Mouse (Mus musculus): ENCODE measurements around the gene Ces3b. TPM values are rescaled to one million over a fixed set of nuclear protein-coding genes. Genes with fewer than 3 reads are reported as not detected.
"Not testable (repeated sequence)": the region's sequence is repeated elsewhere in the genome, so short reads cannot be mapped to it uniquely, and the experiment has no call there.

Ces3b gene
- polyA plus RNA-seq (2014; fragmentation: Nextera tagmentation; extraction: Ambion mirVana), result not detected in 2 replicates

DNA sequence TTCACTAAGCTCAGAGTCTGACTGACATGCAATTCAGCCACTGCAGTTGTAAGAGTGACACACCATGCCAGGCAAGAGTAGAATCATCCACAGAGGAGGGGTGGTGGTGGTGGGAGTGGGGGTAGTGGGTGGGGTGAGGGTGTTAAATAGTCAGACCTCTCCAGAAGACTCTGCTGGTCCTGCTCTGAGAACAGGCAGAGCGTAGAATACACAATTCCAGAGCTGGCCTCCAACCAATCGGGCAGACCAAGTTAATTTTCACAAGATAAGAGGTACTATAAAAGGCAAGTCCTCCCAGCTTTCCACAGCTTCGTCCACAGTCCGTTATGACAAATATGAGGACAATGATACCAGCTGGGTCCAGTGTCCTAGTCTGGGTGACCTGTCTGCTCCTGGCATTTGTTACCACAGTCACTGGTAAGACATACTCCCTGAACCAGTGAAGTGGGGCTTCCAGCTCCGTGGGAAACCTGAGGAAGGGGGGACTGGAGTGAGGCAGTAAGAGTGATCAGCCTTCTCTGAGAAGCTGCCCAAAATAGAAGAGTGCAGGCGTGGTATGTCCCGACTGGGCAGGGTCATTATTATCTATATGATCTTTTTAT lies at the start of gene Ces3b:
Gene Ces3b, plus strand, starts transcription at position 305 of the 602 bp plus-strand sequence.
- no peak within 1 kb of the TSS for H3K27ac ChIP-seq (replicated peaks; ENCODE audit: low read depth, low read length)
- H3K9ac ChIP-seq (ENCODE audit: low read depth, low read length), result no peak within 1 kb of the TSS
- 75% methylated on average over 7 of the region's 7 CpGs for WGBS
- no peaks in the 10 kb centered on the region for H3K4me1 ChIP-seq (ENCODE audit: control insufficient read depth, insufficient read depth, low read length)
- DNase-seq (ENCODE audit: low spot score), result no peak
- no peak within 1 kb of the TSS for H3K4me3 ChIP-seq (ENCODE audit: low read depth, low read length)
- H3K27me3 ChIP-seq (replicated peaks; ENCODE audit: control insufficient read depth, insufficient read depth, low read length), result no peaks in the 10 kb centered on the region
- no peak for ATAC-seq (ENCODE audit: low read depth)
- no peaks in the 10 kb centered on the region for H3K9me3 ChIP-seq (ENCODE audit: control insufficient read depth, low read length)
- H3K4me2 ChIP-seq (ENCODE audit: low read depth, low read length), result no peak within 1 kb of the TSS
- H3K36me3 ChIP-seq (ENCODE audit: control insufficient read depth, insufficient read depth, low read length), result no peaks in the 10 kb centered on the region

DNA sequence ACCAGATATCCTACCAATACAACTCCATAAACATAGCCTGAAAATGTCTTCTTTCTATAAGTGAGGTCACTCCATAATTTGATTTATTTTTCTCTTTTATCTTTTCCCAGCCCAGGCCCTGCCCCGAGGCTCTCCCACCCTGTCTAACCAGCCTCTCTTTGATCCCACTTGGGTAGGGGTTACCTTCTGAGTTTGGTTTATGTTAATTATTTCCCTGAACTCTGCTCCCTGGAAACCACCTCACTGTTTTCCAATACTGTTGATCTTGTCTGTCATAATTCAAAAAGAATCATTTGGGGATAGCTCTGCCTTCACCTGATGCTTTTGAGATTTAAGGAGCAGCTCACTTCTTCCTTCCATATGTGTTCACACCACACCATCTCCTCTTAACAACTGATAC lies 40.0 kb upstream of the Ces3b start:
- no peak overlapping the region for H3K9ac ChIP-seq (ENCODE audit: low read depth, low read length)
- no peak for ATAC-seq (ENCODE audit: low read depth)

DNA sequence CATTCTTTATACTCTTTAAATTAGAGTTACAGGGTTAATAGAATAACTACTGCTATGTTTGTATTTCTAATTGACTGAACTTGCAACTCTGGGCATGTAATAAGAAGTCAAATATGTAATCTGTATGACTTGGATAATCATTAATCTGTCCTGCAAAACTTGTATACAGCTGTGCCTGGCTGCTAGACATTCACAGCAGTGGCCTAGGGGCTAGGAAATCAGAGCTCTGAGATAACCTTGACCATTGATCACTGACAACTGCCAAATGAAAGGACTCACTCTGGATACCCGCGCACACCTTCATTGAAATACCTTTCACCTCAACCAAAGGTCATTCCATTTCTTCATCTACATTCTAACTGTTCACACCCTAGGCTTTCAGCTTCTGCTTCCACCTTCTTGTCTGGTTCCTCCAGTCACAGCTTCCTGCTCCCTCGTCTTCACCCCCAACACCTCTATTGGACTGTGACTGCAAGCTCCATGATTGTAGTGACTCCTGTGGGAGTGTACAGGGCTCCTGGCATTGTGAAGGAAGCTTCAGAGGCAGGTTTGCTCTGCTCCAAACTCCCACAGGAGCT lies 37.6 kb upstream of the Ces3b start:
- no peak overlapping the region for H3K4me3 ChIP-seq (ENCODE audit: low read depth, low read length)
- H3K36me3 ChIP-seq (ENCODE audit: control insufficient read depth, insufficient read depth, low read length), result no peaks in the 10 kb centered on the region
- H3K27me3 ChIP-seq (replicated peaks; ENCODE audit: control insufficient read depth, insufficient read depth, low read length), result no peaks in the 10 kb centered on the region
- H3K4me2 ChIP-seq (ENCODE audit: low read depth, low read length), result no peak overlapping the region
- WGBS, result 89% methylated on average over 3 of the region's 3 CpGs
- no peaks in the 10 kb centered on the region for H3K9me3 ChIP-seq (ENCODE audit: control insufficient read depth, low read length)
- no peak overlapping the region for H3K9ac ChIP-seq (ENCODE audit: low read depth, low read length)
- no peaks in the 10 kb centered on the region for H3K4me1 ChIP-seq (ENCODE audit: control insufficient read depth, insufficient read depth, low read length)
- DNase-seq (ENCODE audit: low spot score) (no peak), ATAC-seq (ENCODE audit: low read depth) (no peak)
- no peak overlapping the region for H3K27ac ChIP-seq (replicated peaks; ENCODE audit: low read depth, low read length)

More for the DNA sequence above, 40.0 kb upstream of the Ces3b start:
- whole genome bisulfite sequencing, result 38% methylated on average over 1 of the region's 1 CpGs
- Histone ChIP-seq H3K27me3 (replicated peaks; ENCODE audit: control insufficient read depth, insufficient read depth, low read length) (no peaks in the 10 kb centered on the region), H3K36me3 (ENCODE audit: control insufficient read depth, insufficient read depth, low read length) (no peaks in the 10 kb centered on the region), H3K4me3 (ENCODE audit: low read depth, low read length) (no peak overlapping the region), H3K27ac (replicated peaks; ENCODE audit: low read depth, low read length) (no peak overlapping the region), H3K4me1 (ENCODE audit: control insufficient read depth, insufficient read depth, low read length) (no peaks in the 10 kb centered on the region), H3K4me2 (ENCODE audit: low read depth, low read length) (no peak overlapping the region), H3K9me3 (ENCODE audit: control insufficient read depth, low read length) (no peaks in the 10 kb centered on the region)
- no peak for DNase-seq (ENCODE audit: low spot score)

DNA sequence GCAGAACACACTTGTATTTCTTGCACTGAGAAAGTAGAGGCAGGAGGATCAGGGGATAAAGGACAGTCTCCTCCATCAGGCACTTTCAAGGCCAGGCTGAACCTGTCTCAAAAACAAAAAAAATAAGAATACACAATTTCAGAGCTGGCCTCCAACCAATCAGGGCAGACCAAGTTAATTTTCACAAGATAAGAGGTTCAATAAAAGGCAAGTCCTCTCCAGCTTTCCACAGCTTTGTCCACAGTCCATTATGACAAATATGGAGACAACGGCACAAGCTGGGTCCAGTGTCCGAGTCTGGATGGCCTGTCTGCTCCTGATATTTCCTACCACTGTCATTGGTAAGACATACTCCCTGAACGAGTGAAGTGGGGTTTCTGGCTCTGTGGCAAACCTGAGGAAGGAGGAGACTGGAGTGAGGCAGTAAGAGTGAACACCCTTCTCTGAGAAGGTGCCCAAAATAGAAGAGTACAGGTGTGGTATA lies 35.1 kb upstream of the Ces3b start, which contains the start of gene Ces3a:
Gene Ces3a, plus strand, starts transcription at position 231 of the 484 bp plus-strand sequence.
- H3K9me3 ChIP-seq (ENCODE audit: control insufficient read depth, low read length), result no peaks in the 10 kb centered on the region
- H3K9ac ChIP-seq (ENCODE audit: low read depth, low read length), result no peak within 1 kb of the TSS
- WGBS, result 70% methylated on average over 3 of the region's 3 CpGs
- ATAC-seq (ENCODE audit: low read depth) (no peak), DNase-seq (ENCODE audit: low spot score) (no peak)
- H3K36me3 ChIP-seq (ENCODE audit: control insufficient read depth, insufficient read depth, low read length), result no peaks in the 10 kb centered on the region
- no peaks in the 10 kb centered on the region for H3K27me3 ChIP-seq (replicated peaks; ENCODE audit: control insufficient read depth, insufficient read depth, low read length)
- H3K27ac ChIP-seq (replicated peaks; ENCODE audit: low read depth, low read length), result no peak within 1 kb of the TSS
- no peak within 1 kb of the TSS for H3K4me3 ChIP-seq (ENCODE audit: low read depth, low read length)
- H3K4me1 ChIP-seq (ENCODE audit: control insufficient read depth, insufficient read depth, low read length), result no peaks in the 10 kb centered on the region
- H3K4me2 ChIP-seq (ENCODE audit: low read depth, low read length), result no peak within 1 kb of the TSS

DNA sequence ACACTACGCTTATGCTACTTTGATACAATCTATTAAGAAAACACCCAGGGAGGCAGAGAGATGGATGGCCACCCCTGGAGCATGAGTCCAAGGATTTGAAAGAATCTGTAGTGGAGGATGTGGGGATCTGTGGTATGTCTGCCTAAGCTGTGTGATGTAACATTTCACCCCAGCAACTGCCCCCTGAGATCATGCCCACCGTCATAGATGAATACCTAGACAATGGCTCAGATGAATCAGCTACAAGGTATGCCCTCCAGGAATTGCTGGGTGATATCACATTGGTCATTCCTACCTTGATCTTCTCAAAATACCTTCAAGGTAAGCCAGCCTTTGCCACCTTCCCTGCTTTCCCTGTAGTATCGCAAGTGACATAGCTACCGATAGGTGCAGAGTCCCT lies 27.3 kb upstream of the Ces3b start:
- WGBS, result 83% methylated on average over 4 of the region's 4 CpGs
- no peak overlapping the region for H3K9ac ChIP-seq (ENCODE audit: low read depth, low read length)
- no peak overlapping the region for H3K4me2 ChIP-seq (ENCODE audit: low read depth, low read length)
- no peaks in the 10 kb centered on the region for H3K27me3 ChIP-seq (replicated peaks; ENCODE audit: control insufficient read depth, insufficient read depth, low read length)
- no peaks in the 10 kb centered on the region for H3K4me1 ChIP-seq (ENCODE audit: control insufficient read depth, insufficient read depth, low read length)
- H3K4me3 ChIP-seq (ENCODE audit: low read depth, low read length), result no peak overlapping the region
- no peaks in the 10 kb centered on the region for H3K36me3 ChIP-seq (ENCODE audit: control insufficient read depth, insufficient read depth, low read length)
- no peak for ATAC-seq (ENCODE audit: low read depth)
- no peak for DNase-seq (ENCODE audit: low spot score)
- H3K27ac ChIP-seq (replicated peaks; ENCODE audit: low read depth, low read length), result no peak overlapping the region
- no peaks in the 10 kb centered on the region for H3K9me3 ChIP-seq (ENCODE audit: control insufficient read depth, low read length)

DNA sequence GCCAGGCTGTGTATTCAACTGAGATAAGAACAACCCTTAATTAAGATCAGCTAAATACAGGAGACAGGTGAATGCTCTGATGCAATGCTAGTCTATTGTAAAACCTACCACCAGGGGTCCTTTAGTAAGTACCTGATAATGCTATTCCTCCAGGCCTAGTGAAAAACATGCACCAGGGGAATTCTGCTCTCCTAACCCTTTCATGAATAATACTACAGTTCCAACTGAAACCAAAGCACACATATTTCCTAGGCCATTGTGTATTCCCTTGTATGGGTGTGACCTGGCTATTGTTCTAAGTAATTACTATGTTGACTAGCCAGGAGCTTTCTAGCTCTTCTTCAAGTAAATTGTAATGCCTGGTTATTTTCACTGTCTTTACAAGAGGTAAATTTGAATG lies 23.5 kb upstream of the Ces3b start:
- Histone ChIP-seq H3K27me3 (replicated peaks; ENCODE audit: control insufficient read depth, insufficient read depth, low read length) (no peaks in the 10 kb centered on the region), H3K9me3 (ENCODE audit: control insufficient read depth, low read length) (peaks cover 6% of the 10 kb centered on the region; the same call in 1 of the 2 replicates), H3K9ac (ENCODE audit: low read depth, low read length) (no peak overlapping the region), H3K27ac (replicated peaks; ENCODE audit: low read depth, low read length) (no peak overlapping the region), H3K36me3 (ENCODE audit: control insufficient read depth, insufficient read depth, low read length) (no peaks in the 10 kb centered on the region), H3K4me1 (ENCODE audit: control insufficient read depth, insufficient read depth, low read length) (no peaks in the 10 kb centered on the region), H3K4me2 (ENCODE audit: low read depth, low read length) (no peak overlapping the region), H3K4me3 (ENCODE audit: low read depth, low read length) (no peak overlapping the region)
- no peak for DNase-seq (ENCODE audit: low spot score)
- no peak for ATAC-seq (ENCODE audit: low read depth)

DNA sequence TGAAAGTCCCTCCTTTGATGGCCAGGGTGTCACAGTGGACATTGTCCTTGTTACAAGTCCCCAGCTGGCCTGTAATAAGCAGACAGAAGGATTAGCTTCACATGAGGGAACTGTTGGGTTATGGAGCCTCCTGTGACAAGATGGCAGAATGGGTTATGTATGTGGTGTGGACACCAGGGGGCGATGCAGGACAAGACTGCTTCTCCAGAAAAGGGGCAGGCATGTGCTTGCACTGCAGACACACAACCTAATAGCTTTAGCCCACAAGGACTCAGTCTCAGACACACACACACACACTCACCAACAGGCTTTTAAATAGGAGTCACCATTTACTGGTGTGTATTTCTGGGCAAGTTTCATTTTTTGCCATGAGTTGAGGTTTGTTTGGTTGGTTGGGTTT lies 16.8 kb upstream of the Ces3b start:
- H3K36me3 ChIP-seq (ENCODE audit: control insufficient read depth, insufficient read depth, low read length), result no peaks in the 10 kb centered on the region
- no peak overlapping the region for H3K4me3 ChIP-seq (ENCODE audit: low read depth, low read length)
- 0% methylated on average over 1 of the region's 1 CpGs for WGBS
- H3K27me3 ChIP-seq (replicated peaks; ENCODE audit: control insufficient read depth, insufficient read depth, low read length), result no peaks in the 10 kb centered on the region
- H3K4me2 ChIP-seq (ENCODE audit: low read depth, low read length), result no peak overlapping the region
- no peak overlapping the region for H3K9ac ChIP-seq (ENCODE audit: low read depth, low read length)
- DNase-seq (ENCODE audit: low spot score) (peak; percentile 51), ATAC-seq (ENCODE audit: low read depth) (no peak)
- H3K27ac ChIP-seq (replicated peaks; ENCODE audit: low read depth, low read length), result no peak overlapping the region
- no peaks in the 10 kb centered on the region for H3K4me1 ChIP-seq (ENCODE audit: control insufficient read depth, insufficient read depth, low read length)
- H3K9me3 ChIP-seq (ENCODE audit: control insufficient read depth, low read length), result peaks cover 6% of the 10 kb centered on the region; the same call in 1 of the 2 replicates

DNA sequence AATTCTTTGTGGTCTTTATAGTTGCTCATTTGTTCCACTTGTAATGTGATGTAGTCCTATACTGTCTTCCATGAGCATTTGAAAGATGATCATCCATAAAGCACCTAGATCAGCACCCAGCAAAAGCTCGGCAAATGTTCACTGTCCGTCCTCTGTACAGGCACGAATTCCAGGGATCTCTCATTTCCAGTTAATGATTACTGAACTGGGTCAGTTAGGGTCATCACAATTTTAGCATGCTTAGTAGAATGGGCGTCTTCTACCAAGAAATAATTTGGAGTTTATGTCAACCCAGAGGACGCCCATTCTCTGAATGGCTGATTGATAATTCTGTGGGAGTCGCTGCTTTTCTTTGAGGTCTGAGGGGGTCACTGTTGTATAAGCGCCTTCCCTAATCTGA lies 15.6 kb upstream of the Ces3b start:
- not testable (repeated sequence) for H3K27me3 ChIP-seq (replicated peaks; ENCODE audit: control insufficient read depth, insufficient read depth, low read length)

DNA sequence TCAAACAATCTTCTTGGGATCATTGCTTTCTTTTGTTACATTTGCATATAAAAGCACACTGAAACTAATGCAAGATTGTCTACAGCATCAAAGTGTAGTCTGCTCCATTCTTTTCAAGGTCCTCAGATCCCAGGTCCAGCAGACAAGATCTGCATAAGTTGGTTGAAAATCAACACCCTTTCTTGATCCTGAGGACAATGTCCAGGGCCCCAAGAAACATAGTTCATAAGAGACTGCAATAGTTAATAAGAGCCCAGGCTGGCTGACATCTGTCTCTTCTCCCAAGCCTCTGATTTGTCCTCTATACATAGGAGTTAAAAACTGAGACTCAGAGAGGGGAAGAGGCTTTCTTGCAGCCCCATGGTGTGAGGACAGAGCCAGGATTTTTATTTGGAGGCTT lies 14.6 kb upstream of the Ces3b start:
- DNase-seq (ENCODE audit: low spot score), result no peak
- Histone ChIP-seq H3K4me1 (ENCODE audit: control insufficient read depth, insufficient read depth, low read length) (no peaks in the 10 kb centered on the region), H3K4me2 (ENCODE audit: low read depth, low read length) (no peak overlapping the region), H3K27me3 (replicated peaks; ENCODE audit: control insufficient read depth, insufficient read depth, low read length) (no peaks in the 10 kb centered on the region), H3K9ac (ENCODE audit: low read depth, low read length) (no peak overlapping the region), H3K27ac (replicated peaks; ENCODE audit: low read depth, low read length) (no peak overlapping the region), H3K36me3 (ENCODE audit: control insufficient read depth, insufficient read depth, low read length) (no peaks in the 10 kb centered on the region), H3K4me3 (ENCODE audit: low read depth, low read length) (no peak overlapping the region), H3K9me3 (ENCODE audit: control insufficient read depth, low read length) (no peaks in the 10 kb centered on the region)
- ATAC-seq (ENCODE audit: low read depth), result no peak

More for the DNA sequence above, 15.6 kb upstream of the Ces3b start:
- not testable (repeated sequence) for ATAC-seq (ENCODE audit: low read depth); H3K9ac ChIP-seq (ENCODE audit: low read depth, low read length); H3K9me3 ChIP-seq (ENCODE audit: control insufficient read depth, low read length); H3K4me3 ChIP-seq (ENCODE audit: low read depth, low read length); H3K4me1 ChIP-seq (ENCODE audit: control insufficient read depth, insufficient read depth, low read length); H3K4me2 ChIP-seq (ENCODE audit: low read depth, low read length); DNase-seq (ENCODE audit: low spot score); H3K36me3 ChIP-seq (ENCODE audit: control insufficient read depth, insufficient read depth, low read length); H3K27ac ChIP-seq (replicated peaks; ENCODE audit: low read depth, low read length)
- WGBS, result 76% methylated on average over 7 of the region's 7 CpGs
